Mouse (Mus musculus) MEL (cell line): ENCODE results near the gene Wfdc15b. TPM values are rescaled to one million over a fixed set of nuclear protein-coding genes. Genes with fewer than 3 reads are reported as not detected.

Experiments used
- DNase-seq: peaks from one replicate; pipeline ENCODE4 v3.0.0; 2011; ENCODE audit warnings: low read depth, low spot score
- H3K27ac ChIP-seq: 2 replicates; pipeline ENCODE4 v1.5.1; 2012; ENCODE audit warnings: low read depth, mild to moderate bottlenecking, control low read depth, low read length, moderate library complexity; ENCODE audit not compliant: control insufficient read depth
- H3K27me3 ChIP-seq, 2 experiments: fragments of 150-350 bp in 1 of 2; sonication (generic) in 1 of 2; 2 replicates each; pipeline ENCODE4 v1.6.1; 2012; ENCODE audit warnings: low read length in 2 of 2, mild to moderate bottlenecking in 2 of 2, improper control_type of control experiment in 1 of 2, moderate library complexity in 1 of 2; ENCODE audit not compliant: insufficient read depth in 2 of 2, control insufficient read depth in 1 of 2
- H3K36me3 ChIP-seq, 2 experiments: 2 replicates each; pipeline ENCODE4 v1.6.1; 2012 to 2014; ENCODE audit warnings: low read length in 2 of 2, improper control_type of control experiment in 1 of 2, inconsistent platforms in 1 of 2, mild to moderate bottlenecking in 1 of 2; ENCODE audit not compliant: insufficient read depth in 2 of 2, control insufficient read depth in 1 of 2
- H3K4me1 ChIP-seq, 2 experiments: fragments of 150-350 bp in 1 of 2; sonication (generic) in 1 of 2; 2 replicates each; pipeline ENCODE4 v1.6.1; 2012; ENCODE audit warnings: low read length in 2 of 2, improper control_type of control experiment in 1 of 2, mild to moderate bottlenecking in 1 of 2; ENCODE audit not compliant: insufficient read depth in 2 of 2, control insufficient read depth in 1 of 2
- H3K4me3 ChIP-seq, 2 experiments: fragments of 150-350 bp in 1 of 2; sonication (generic) in 1 of 2; 2 replicates each; pipeline ENCODE4 v1.5.1; 2012; ENCODE audit warnings: low read depth in 2 of 2, low read length in 2 of 2, mild to moderate bottlenecking in 2 of 2, moderate library complexity in 2 of 2, control low read depth in 1 of 2, improper control_type of control experiment in 1 of 2; ENCODE audit not compliant: control insufficient read depth in 1 of 2, insufficient read depth in 1 of 2
- H3K79me2 ChIP-seq: 2 replicates; pipeline ENCODE4 v1.6.1; 2012; ENCODE audit warnings: mild to moderate bottlenecking, low read length, moderate library complexity; ENCODE audit not compliant: control insufficient read depth, poor library complexity, insufficient read depth
- H3K9ac ChIP-seq: 2 replicates; pipeline ENCODE4 v1.6.1; 2012; ENCODE audit warnings: low read depth, mild to moderate bottlenecking, control low read depth, low read length, moderate library complexity; ENCODE audit not compliant: control insufficient read depth, poor library complexity, severe bottlenecking
- H3K9me3 ChIP-seq: fragments of 150-350 bp; sonication (generic); replicated peaks from 2 replicates; pipeline ENCODE4 v1.6.1; 2012; ENCODE audit warnings: mild to moderate bottlenecking, low read length, improper control_type of control experiment, moderate library complexity; ENCODE audit not compliant: insufficient read depth
- CTCF ChIP-seq, 3 experiments: IDR thresholded peaks in 2 of 3; conservative IDR thresholded peaks in 1 of 3; 2 replicates each; pipeline ENCODE4 v1.5.1; 2011 to 2012; ENCODE audit warnings: low read length in 3 of 3, low read depth in 2 of 3, mild to moderate bottlenecking in 2 of 3, improper control_type of control experiment in 1 of 3, inconsistent platforms in 1 of 3, mixed read lengths in 1 of 3, moderate library complexity in 1 of 3; ENCODE audit not compliant: control insufficient read depth in 1 of 3, insufficient read depth in 1 of 3, poor library complexity in 1 of 3, severe bottlenecking in 1 of 3
- ELF1 ChIP-seq: IDR thresholded peaks from 2 replicates; pipeline ENCODE4 v1.6.1; 2014; ENCODE audit warnings: low read depth, mild to moderate bottlenecking, inconsistent platforms, low read length, improper control_type of control experiment, moderate library complexity
- EP300 ChIP-seq, 2 experiments: IDR thresholded peaks; 2 replicates each; pipeline ENCODE4 v1.6.1; 2011; ENCODE audit warnings: improper control_type of control experiment in 2 of 2, low read length in 2 of 2, low read depth in 1 of 2, mild to moderate bottlenecking in 1 of 2
- ETS1 ChIP-seq: IDR thresholded peaks from 2 replicates; pipeline ENCODE4 v1.6.1; 2012; ENCODE audit warnings: low read depth, mild to moderate bottlenecking, inconsistent platforms, low read length, improper control_type of control experiment, moderate library complexity
- GABPA ChIP-seq: IDR thresholded peaks from 2 replicates; pipeline ENCODE4 v1.6.1; 2012; ENCODE audit warnings: low read depth, mild to moderate bottlenecking, inconsistent platforms, low read length, improper control_type of control experiment, moderate library complexity
- GATA1 ChIP-seq: IDR thresholded peaks from 2 replicates; pipeline ENCODE4 v1.6.1; 2011; ENCODE audit warnings: low read depth, low read length, improper control_type of control experiment
- JUND ChIP-seq: IDR thresholded peaks from 2 replicates; pipeline ENCODE4 v1.6.1; 2011; ENCODE audit warnings: low read depth, mild to moderate bottlenecking, improper control_type of control experiment, low read length
- KAT2A ChIP-seq: conservative IDR thresholded peaks from 2 replicates; pipeline ENCODE4 v1.6.1; 2012; ENCODE audit warnings: low read depth, low read length, improper control_type of control experiment, inconsistent platforms
- MAFK ChIP-seq: IDR thresholded peaks from 2 replicates; pipeline ENCODE4 v1.6.1; 2011; ENCODE audit warnings: low read depth, mild to moderate bottlenecking, low read length, improper control_type of control experiment, borderline replicate concordance
- MAZ ChIP-seq: IDR thresholded peaks from 2 replicates; pipeline ENCODE4 v1.6.1; 2012; ENCODE audit warnings: low read depth, mild to moderate bottlenecking, inconsistent platforms, low read length, improper control_type of control experiment
- MEF2A ChIP-seq: IDR thresholded peaks from 2 replicates; pipeline ENCODE4 v1.6.1; 2014; ENCODE audit warnings: low read depth, mild to moderate bottlenecking, inconsistent platforms, low read length, improper control_type of control experiment; ENCODE audit not compliant: poor library complexity, insufficient replicate concordance, severe bottlenecking; ENCODE audit errors: extremely low read depth
- MYB ChIP-seq: IDR thresholded peaks from 2 replicates; pipeline ENCODE4 v1.6.1; 2011; ENCODE audit warnings: mild to moderate bottlenecking, low read depth, low read length, improper control_type of control experiment
- MYC ChIP-seq: IDR thresholded peaks from 2 replicates; pipeline ENCODE4 v1.6.1; 2011; ENCODE audit warnings: low read depth, mild to moderate bottlenecking, low read length, improper control_type of control experiment, moderate library complexity
- NELFE ChIP-seq: IDR thresholded peaks from 2 replicates; pipeline ENCODE4 v1.6.1; 2011; ENCODE audit warnings: low read depth, low read length, improper control_type of control experiment
- NRF1 ChIP-seq: IDR thresholded peaks from 2 replicates; pipeline ENCODE4 v1.6.1; 2014; ENCODE audit warnings: low read depth, mild to moderate bottlenecking, inconsistent platforms, low read length, improper control_type of control experiment, moderate library complexity; ENCODE audit not compliant: poor library complexity, insufficient read depth, severe bottlenecking
- POLR2AphosphoS2 ChIP-seq: IDR thresholded peaks from 2 replicates; pipeline ENCODE4 v1.6.1; 2011; ENCODE audit warnings: low read length, improper control_type of control experiment
- POLR2AphosphoS5 ChIP-seq: IDR thresholded peaks from 2 replicates; pipeline ENCODE4 v1.6.1; 2012; ENCODE audit warnings: low read depth, borderline replicate concordance, mild to moderate bottlenecking, inconsistent platforms, low read length, moderate library complexity, mixed read lengths
- RAD21 ChIP-seq: IDR thresholded peaks from 2 replicates; pipeline ENCODE4 v1.6.1; 2011; ENCODE audit warnings: mild to moderate bottlenecking, low read depth, low read length, improper control_type of control experiment
- RCOR1 ChIP-seq: IDR thresholded peaks from 2 replicates; pipeline ENCODE4 v1.6.1; 2012; ENCODE audit warnings: low read depth, mild to moderate bottlenecking, inconsistent platforms, low read length, improper control_type of control experiment
- SMC3 ChIP-seq: IDR thresholded peaks from 2 replicates; pipeline ENCODE4 v1.6.1; 2011; ENCODE audit warnings: low read depth, low read length, improper control_type of control experiment
- TAL1 ChIP-seq: IDR thresholded peaks from 2 replicates; pipeline ENCODE4 v1.6.1; 2012; ENCODE audit warnings: mild to moderate bottlenecking, inconsistent platforms, low read length, moderate library complexity, mixed read lengths
- TBP ChIP-seq: IDR thresholded peaks from 2 replicates; pipeline ENCODE4 v1.8.0; 2011; ENCODE audit warnings: low read depth, low read length, improper control_type of control experiment
- TCF12 ChIP-seq: IDR thresholded peaks from 2 replicates; pipeline ENCODE4 v1.6.1; 2014; ENCODE audit warnings: low read depth, mild to moderate bottlenecking, inconsistent platforms, low read length, improper control_type of control experiment, moderate library complexity
- UBTF ChIP-seq: IDR thresholded peaks from 2 replicates; pipeline ENCODE4 v1.6.1; 2012; ENCODE audit warnings: low read depth, mild to moderate bottlenecking, inconsistent platforms, low read length, improper control_type of control experiment, moderate library complexity, borderline replicate concordance; ENCODE audit not compliant: insufficient read depth
- USF1 ChIP-seq: IDR thresholded peaks from 2 replicates; pipeline ENCODE4 v1.6.1; 2014; ENCODE audit warnings: low read depth, mild to moderate bottlenecking, inconsistent platforms, low read length, improper control_type of control experiment, moderate library complexity
- USF2 ChIP-seq, 2 experiments: IDR thresholded peaks; 2 replicates each; pipeline ENCODE4 v1.6.1; 2011 to 2012; ENCODE audit warnings: improper control_type of control experiment in 2 of 2, low read length in 2 of 2, borderline replicate concordance in 1 of 2, inconsistent platforms in 1 of 2, low read depth in 1 of 2, mild to moderate bottlenecking in 1 of 2; ENCODE audit not compliant: insufficient read depth in 1 of 2
- ZC3H11A ChIP-seq: IDR thresholded peaks from 2 replicates; pipeline ENCODE4 v1.6.1; 2012; ENCODE audit warnings: low read depth, mild to moderate bottlenecking, inconsistent platforms, low read length, improper control_type of control experiment
- ZMIZ1 ChIP-seq: IDR thresholded peaks from 2 replicates; pipeline ENCODE4 v1.6.1; 2012; ENCODE audit warnings: low read depth, mild to moderate bottlenecking, inconsistent platforms, low read length, improper control_type of control experiment, moderate library complexity
- ZNF384 ChIP-seq: IDR thresholded peaks from 2 replicates; pipeline ENCODE4 v1.6.1; 2012; ENCODE audit warnings: low read depth, mild to moderate bottlenecking, inconsistent platforms, low read length, improper control_type of control experiment
- polyA plus RNA-seq, 2 experiments: library from polyadenylated mRNA; stranded (reverse) in 1 of 2; unstranded in 1 of 2; fragments of >175 nt in 1 of 2; fragments of >200 nt in 1 of 2; gene quantifications; 2 replicates each; pipeline versions ENCODE4 v1.2.1 to v1.2.4; 2012; ENCODE audit warnings: low replicate concordance in 2 of 2, low read depth in 1 of 2; ENCODE audit not compliant: insufficient read length in 2 of 2, insufficient read depth in 1 of 2, missing spikeins in 1 of 2
- total RNA-seq: library from RNA; depleted of rRNA; stranded (reverse); fragments of 300-350 nt; gene quantifications from 2 replicates; pipeline ENCODE4 v1.2.3, GENCODE M21; 2012

Gene Wfdc15b
- total and polyA plus RNA-seq, 3 experiments = not detected

DNA sequence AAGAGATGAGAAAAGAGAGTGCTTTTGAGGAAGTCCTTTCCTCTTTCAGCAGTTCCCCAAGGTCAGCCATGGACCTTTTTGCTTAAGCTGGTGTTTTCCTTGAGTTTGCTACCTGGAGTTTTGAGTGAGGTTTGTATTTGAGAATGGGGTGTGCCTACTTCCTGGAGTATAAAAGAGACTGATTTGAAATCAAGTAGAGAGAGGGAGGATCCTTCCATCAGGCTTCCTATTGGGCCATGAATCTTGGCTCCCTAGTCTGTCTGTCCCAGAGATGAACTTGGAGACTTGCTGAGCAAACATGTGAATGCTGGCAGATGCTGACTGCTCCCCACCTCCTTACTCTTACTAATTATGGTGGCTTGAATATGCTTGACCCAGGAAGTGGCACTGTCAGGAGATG, 29.2 kb downstream of the Wfdc15b start:
- Histone ChIP-seq H3K4me3 (no peak overlapping the region), H3K4me1 (no peaks in the 10 kb centered on the region), H3K79me2 (no peaks in the 10 kb centered on the region), H3K27me3 (peaks cover 7 to 13% of the 10 kb centered on the region in 2 experiments), H3K9me3 (no peaks in the 10 kb centered on the region), H3K27ac (no peak overlapping the region), H3K36me3 (no peaks in the 10 kb centered on the region), H3K9ac (no peak overlapping the region)
- no peak for DNase-seq
- TF ChIP-seq NELFE (no peak), UBTF (no peak), TCF12 (no peak), USF2 (IDR thresholded peaks at IDR 0.05; ENCODE audit: borderline replicate concordance in 1 of 2, insufficient read depth in 1 of 2, low read depth in 1 of 2, low read length in 2 of 2) (no peak), ZMIZ1 (no peak), NRF1 (no peak), MAZ (no peak), ETS1 (no peak), MYB (no peak), POLR2AphosphoS5 (no peak), JUND (no peak), CTCF (IDR thresholded peaks at IDR 0.05 in 2 of 3, conservative IDR thresholded peaks at IDR 0.05 in 1 of 3; ENCODE audit: control insufficient read depth in 1 of 3, insufficient read depth in 1 of 3, low read depth in 2 of 3, low read length in 3 of 3, poor library complexity in 1 of 3, severe bottlenecking in 1 of 3) (no peak), TAL1 (no peak), RAD21 (no peak), MAFK (no peak), GABPA (no peak), ZC3H11A (no peak), MYC (no peak), GATA1 (no peak)

- Histone ChIP-seq H3K9me3 (no peaks in the 10 kb centered on the region), H3K27me3 (peaks cover 5 to 13% of the 10 kb centered on the region in 2 experiments), H3K4me1 (peaks cover under 1 to 2% of the 10 kb centered on the region in 2 experiments; a peak in 3 of 4 replicates), H3K9ac (no peak within 1 kb of the TSS), H3K36me3 (no peaks in the 10 kb centered on the region), H3K27ac (no peak within 1 kb of the TSS), H3K4me3 (no peak within 1 kb of the TSS), H3K79me2 (no peaks in the 10 kb centered on the region)
- DNase-seq = no peak
- TF ChIP-seq GABPA (no peak), MEF2A (no peak), POLR2AphosphoS2 (no peak), ETS1 (no peak), TCF12 (no peak), TBP (no peak), EP300 (IDR thresholded peaks at IDR 0.05; ENCODE audit: low read depth in 1 of 2, low read length in 2 of 2) (no peak), GATA1 (no peak), KAT2A (no peak), ZNF384 (no peak), RAD21 (no peak), USF1 (no peak), RCOR1 (no peak), SMC3 (no peak), ELF1 (no peak)
Measured at GRCm38 (mm10) chr2:164190576-164190975, 30.9 kb downstream of the Wfdc15b start, which contains the start of gene Wfdc12. Gene Wfdc12 (minus strand): TSS chr2:164190608.
